Mouse (Mus musculus) embryonic facial prominence, embryonic 13.5 days (tissue): ENCODE measurements around the gene Eef1g. TPM values are rescaled to one million over a fixed set of nuclear protein-coding genes. Genes with fewer than 3 reads are reported as not detected.
"Not testable (repeated sequence)": the region's sequence is repeated elsewhere in the genome, so short reads cannot be mapped to it uniquely, and the experiment has no call there.

ENCODE experiments used
- ATAC-seq: fragments of 200-750 bp; cut with Nextera tagmentation; 2 replicates; pipeline ENCODE4 v1.8.0; 2017; ENCODE audit warnings: low read depth; ENCODE audit not compliant: insufficient number of reproducible peaks, insufficient read depth, low FRiP score, low TSS enrichment
- H3K27ac ChIP-seq: fragments of 300-500 bp; sonication (generic); 2 replicates; pipeline ENCODE4 v1.5.1; 2015; ENCODE audit warnings: moderate library complexity, mild to moderate bottlenecking, inconsistent platforms
- H3K27me3 ChIP-seq: fragments of 300-500 bp; sonication (generic); 2 replicates; pipeline ENCODE4 v1.6.1; 2015; ENCODE audit warnings: mild to moderate bottlenecking, inconsistent platforms
- H3K36me3 ChIP-seq: fragments of 300-500 bp; sonication (generic); 2 replicates; pipeline ENCODE4 v1.6.1; 2015; ENCODE audit warnings: mild to moderate bottlenecking, inconsistent platforms
- H3K4me1 ChIP-seq: fragments of 300-500 bp; sonication (generic); 2 replicates; pipeline ENCODE4 v1.6.1; 2015; ENCODE audit warnings: inconsistent platforms
- H3K4me2 ChIP-seq: fragments of 300-500 bp; sonication (generic); 2 replicates; pipeline ENCODE4 v1.6.1; 2015; ENCODE audit warnings: moderate library complexity, mild to moderate bottlenecking, inconsistent platforms
- H3K4me3 ChIP-seq: fragments of 300-500 bp; sonication (generic); 2 replicates; pipeline ENCODE4 v1.5.1; 2015; ENCODE audit warnings: mild to moderate bottlenecking, inconsistent platforms
- H3K9ac ChIP-seq: fragments of 300-500 bp; sonication (generic); 2 replicates; pipeline ENCODE4 v1.6.1; 2015; ENCODE audit warnings: mild to moderate bottlenecking, inconsistent platforms
- H3K9me3 ChIP-seq: fragments of 300-500 bp; sonication (generic); 2 replicates; pipeline ENCODE4 v1.6.1; 2016; ENCODE audit warnings: inconsistent platforms
- WGBS: fragments of 180-500 bp; shearing (Covaris S2); methylation state at CpG from one replicate; pipeline ENCODE4 v1.1.7; 2015; ENCODE audit warnings: mixed read lengths; 5-methylcytosine and 5-hydroxymethylcytosine counted together
- polyA plus RNA-seq: library from polyadenylated mRNA; unstranded; fragments of >200 nt; fragmentation: Nextera tagmentation; extraction: Ambion mirVana; gene quantifications from 2 replicates; pipeline ENCODE4 v1.2.1, GENCODE M21; 2015

Eef1g gene
- polyA plus RNA-seq, 1 experiment from 2014 or later, result 529 TPM

- no peak overlapping the region for H3K4me2 ChIP-seq
- no peak overlapping the region for H3K27ac ChIP-seq
- H3K9me3 ChIP-seq, result no peaks in the 10 kb centered on the region
- no peak overlapping the region for H3K4me3 ChIP-seq
- peaks cover 77% of the 10 kb centered on the region for H3K36me3 ChIP-seq
- no peak for ATAC-seq
- 87% methylated on average over 7 of the region's 7 CpGs for WGBS
- no peaks in the 10 kb centered on the region for H3K27me3 ChIP-seq
- H3K4me1 ChIP-seq, result peaks cover 28% of the 10 kb centered on the region
- H3K9ac ChIP-seq, result no peak overlapping the region
Measured at GRCm38 (mm10) chr19:8946929-8947328, 19.9 kb upstream of the Eef1g start.

DNA sequence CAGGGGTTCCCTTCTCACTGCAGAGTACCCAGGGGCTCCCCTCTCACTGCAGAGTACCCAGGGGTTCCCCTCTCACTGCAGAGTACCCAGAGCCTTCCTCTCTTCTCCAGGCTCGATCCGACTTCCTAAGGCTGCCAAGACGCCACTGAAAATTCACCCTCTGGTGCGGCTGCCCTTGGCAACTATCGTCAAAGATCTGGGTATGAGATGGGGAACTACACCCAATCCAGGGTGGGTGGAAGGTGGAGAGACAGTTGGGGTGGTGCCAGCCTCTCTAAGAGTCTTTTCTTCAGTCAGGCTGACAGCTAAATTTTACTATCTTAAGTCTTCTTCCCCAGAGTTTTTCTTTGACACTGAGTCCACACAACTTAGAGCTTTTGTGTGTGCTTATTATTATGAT is 16.7 kb upstream of the Eef1g start:
- WGBS, result 86% methylated on average over 5 of the region's 5 CpGs
- Histone ChIP-seq H3K4me1 (peaks cover 28% of the 10 kb centered on the region), H3K4me3 (no peak overlapping the region), H3K4me2 (no peak overlapping the region), H3K36me3 (peaks cover 75% of the 10 kb centered on the region), H3K9me3 (no peaks in the 10 kb centered on the region), H3K27me3 (no peaks in the 10 kb centered on the region), H3K9ac (no peak overlapping the region), H3K27ac (no peak overlapping the region)
- ATAC-seq, result no peak

GRCm38 (mm10) chr19:8952241-8952640 is 14.6 kb upstream of the Eef1g start:
- Histone ChIP-seq H3K36me3 (peaks cover 73% of the 10 kb centered on the region), H3K4me2 (no peak overlapping the region), H3K4me1 (peaks cover 26% of the 10 kb centered on the region), H3K27me3 (no peaks in the 10 kb centered on the region), H3K4me3 (no peak overlapping the region), H3K9ac (peak overlapping the region; percentile 72; the same call in 1 of the 2 replicates), H3K27ac (peak overlapping the region; percentile 86; the same call in 1 of the 2 replicates), H3K9me3 (no peaks in the 10 kb centered on the region)
- ATAC-seq, result no peak
- 92% methylated on average over 9 of the region's 9 CpGs for WGBS

- no peaks in the 10 kb centered on the region for H3K27me3 ChIP-seq
- peak within 1 kb of the TSS; percentile 86 for H3K27ac ChIP-seq
- peaks cover 26% of the 10 kb centered on the region for H3K4me1 ChIP-seq
- WGBS, result 3% methylated on average over 46 of the region's 46 CpGs
- H3K9ac ChIP-seq, result peak within 1 kb of the TSS; percentile 81
- H3K4me3 ChIP-seq, result peak within 1 kb of the TSS; percentile 83
- H3K9me3 ChIP-seq, result no peaks in the 10 kb centered on the region
- H3K36me3 ChIP-seq, result peaks cover 71% of the 10 kb centered on the region
- H3K4me2 ChIP-seq, result peak within 1 kb of the TSS; percentile 82
- ATAC-seq, result peak; percentile 90
Measured at GRCm38 (mm10) chr19:8953135-8954039, 13.5 kb upstream of the Eef1g start, which contains the start of gene Tut1. Gene Tut1 (plus strand): TSS chr19:8953847.

DNA sequence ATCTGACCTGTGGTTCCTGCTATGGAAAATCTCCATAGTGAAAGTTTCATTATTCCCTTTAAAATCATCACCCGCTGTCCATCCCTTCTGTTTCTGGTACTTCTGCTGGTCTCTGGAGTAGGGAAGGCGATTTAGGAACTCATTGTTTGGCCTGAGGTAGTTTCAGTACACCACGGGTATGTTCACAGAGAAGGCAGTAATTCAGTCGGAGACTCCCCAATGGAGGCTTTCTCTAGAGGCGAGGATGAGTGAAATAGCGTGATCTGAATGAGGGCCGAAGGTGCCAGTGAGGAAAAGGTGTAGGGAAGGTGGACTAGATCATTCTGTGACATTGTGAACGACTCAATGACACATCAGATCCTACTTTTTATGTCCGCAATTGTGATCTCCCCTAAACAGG is 12.7 kb upstream of the Eef1g start:
- no peaks in the 10 kb centered on the region for H3K9me3 ChIP-seq
- 5% methylated on average over 9 of the region's 9 CpGs for WGBS
- H3K36me3 ChIP-seq, result peaks cover 70% of the 10 kb centered on the region
- H3K27me3 ChIP-seq, result no peaks in the 10 kb centered on the region
- H3K9ac ChIP-seq, result peak overlapping the region; percentile 81
- no peak for ATAC-seq
- peaks cover 26% of the 10 kb centered on the region for H3K4me1 ChIP-seq
- peak overlapping the region; percentile 83 for H3K4me3 ChIP-seq
- H3K27ac ChIP-seq, result peak overlapping the region; percentile 86
- peak overlapping the region; percentile 82 for H3K4me2 ChIP-seq

DNA sequence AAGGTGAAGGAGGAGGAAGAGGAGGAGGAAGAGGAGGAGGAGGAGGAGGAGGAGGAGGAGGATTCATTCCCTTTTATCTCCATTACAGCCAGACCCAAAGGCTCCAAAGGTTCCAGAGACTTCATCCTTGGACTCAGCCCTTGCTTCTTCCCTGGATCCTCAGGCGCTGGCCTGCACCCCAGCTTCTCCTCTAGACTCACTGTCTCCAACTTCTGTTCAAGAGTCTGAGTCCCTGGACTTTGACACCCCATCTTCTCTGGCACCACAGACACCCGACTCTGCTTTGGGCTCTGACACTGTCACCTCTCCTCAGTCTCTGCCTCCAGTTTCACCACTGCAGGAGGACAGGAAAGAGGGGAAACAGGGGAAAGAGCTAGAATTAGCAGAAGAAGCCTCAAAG is 4.6 kb upstream of the Eef1g start:
- Histone ChIP-seq H3K4me1 (peaks cover 15% of the 10 kb centered on the region), H3K9ac (no peak overlapping the region), H3K4me3 (no peak overlapping the region), H3K27ac (no peak overlapping the region), H3K9me3 (no peaks in the 10 kb centered on the region), H3K27me3 (no peaks in the 10 kb centered on the region), H3K36me3 (peaks cover 87% of the 10 kb centered on the region), H3K4me2 (no peak overlapping the region)
- WGBS, result 81% methylated on average over 2 of the region's 2 CpGs
- no peak for ATAC-seq

- no peak for ATAC-seq
Measured at GRCm38 (mm10) chr19:8965075-8965474, 1.8 kb upstream of the Eef1g start.

DNA sequence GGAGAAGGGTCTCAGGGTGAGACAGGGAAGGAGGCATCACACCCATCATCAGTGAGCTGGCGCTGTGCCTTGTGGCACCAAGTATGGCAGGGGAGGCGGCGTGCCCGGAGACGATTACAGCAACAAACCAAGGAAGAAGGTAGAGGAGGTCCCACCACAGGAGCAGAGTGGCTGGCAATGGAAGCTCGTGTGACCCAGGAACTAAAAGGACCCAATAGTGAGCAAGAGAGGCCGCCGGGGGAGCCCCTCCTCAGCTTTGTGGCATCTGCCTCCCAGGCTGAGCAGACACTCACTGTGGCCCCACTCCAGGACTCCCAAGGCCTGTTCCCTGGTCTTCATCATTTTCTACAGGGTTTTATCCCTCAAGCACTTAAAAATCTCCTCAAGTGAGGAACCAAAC is 1.1 kb upstream of the Eef1g start:
- Histone ChIP-seq H3K27me3 (no peaks in the 10 kb centered on the region), H3K4me1 (peaks cover 26% of the 10 kb centered on the region), H3K36me3 (peaks cover 79% of the 10 kb centered on the region), H3K9ac (peak overlapping the region; percentile 77), H3K9me3 (no peaks in the 10 kb centered on the region), H3K27ac (peak overlapping the region; percentile 97), H3K4me3 (peak overlapping the region; percentile 84), H3K4me2 (peak overlapping the region; percentile 70)
- ATAC-seq, result no peak
- 68% methylated on average over 8 of the region's 8 CpGs for WGBS

More at GRCm38 (mm10) chr19:8965075-8965474, 1.8 kb upstream of the Eef1g start:
- Histone ChIP-seq H3K27me3 (no peaks in the 10 kb centered on the region), H3K9me3 (no peaks in the 10 kb centered on the region), H3K9ac (peak overlapping the region; percentile 77), H3K27ac (peak overlapping the region; percentile 97; the same call in 1 of the 2 replicates), H3K4me3 (no peak overlapping the region), H3K4me1 (peaks cover 26% of the 10 kb centered on the region), H3K4me2 (no peak overlapping the region), H3K36me3 (peaks cover 79% of the 10 kb centered on the region)
- WGBS, result 84% methylated on average over 11 of the region's 11 CpGs

GRCm38 (mm10) chr19:8966198-8966589 is 647 bp upstream of the Eef1g start:
- WGBS, result 39% methylated on average over 5 of the region's 5 CpGs
- ATAC-seq, result no peak

DNA sequence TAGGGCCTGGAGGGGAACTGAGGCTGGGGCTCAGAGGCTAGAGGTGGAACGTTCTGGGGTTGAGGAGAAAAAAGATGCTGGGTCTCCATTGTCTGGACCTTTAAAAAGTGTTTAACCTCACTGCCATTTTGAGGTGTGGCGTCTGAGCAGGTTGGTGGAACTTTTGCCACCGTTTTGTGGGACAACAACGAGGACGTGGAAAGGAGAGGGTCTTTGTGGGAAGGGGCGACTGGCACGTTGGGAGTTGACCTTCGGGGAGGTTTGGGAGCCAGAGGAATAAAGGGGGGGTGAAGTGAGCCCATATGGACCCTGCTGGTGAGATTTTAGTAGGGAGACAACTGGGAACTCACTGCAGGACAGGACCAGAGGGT is 517 bp downstream of the Eef1g start:
- Histone ChIP-seq H3K4me2 (peak overlapping the region; percentile 86), H3K9ac (peak overlapping the region; percentile 93), H3K27me3 (no peaks in the 10 kb centered on the region), H3K4me3 (peak overlapping the region; percentile 84), H3K4me1 (peaks cover 26% of the 10 kb centered on the region), H3K27ac (peak overlapping the region; percentile 85), H3K36me3 (peaks cover 80% of the 10 kb centered on the region), H3K9me3 (no peaks in the 10 kb centered on the region)
- ATAC-seq, result no peak
- 0% methylated on average over 8 of the region's 8 CpGs for WGBS

More at GRCm38 (mm10) chr19:8966198-8966589, 647 bp upstream of the Eef1g start:
- Histone ChIP-seq H3K36me3 (peaks cover 80% of the 10 kb centered on the region), H3K9ac (peak overlapping the region; percentile 77), H3K4me1 (peaks cover 26% of the 10 kb centered on the region), H3K27me3 (no peaks in the 10 kb centered on the region), H3K4me2 (peak overlapping the region; percentile 70), H3K9me3 (no peaks in the 10 kb centered on the region), H3K27ac (peak overlapping the region; percentile 97), H3K4me3 (peak overlapping the region; percentile 84)

GRCm38 (mm10) chr19:8967893-8968292 is 1.1 kb downstream of the Eef1g start:
- peaks cover 80% of the 10 kb centered on the region for H3K36me3 ChIP-seq
- 6% methylated on average over 9 of the region's 9 CpGs for WGBS

GRCm38 (mm10) chr19:8972491-8972890 is 5.7 kb downstream of the Eef1g start:
- not testable (repeated sequence) for H3K4me2 ChIP-seq, H3K27me3 ChIP-seq, H3K4me3 ChIP-seq, H3K9ac ChIP-seq, H3K9me3 ChIP-seq, H3K27ac ChIP-seq, ATAC-seq
- 86% methylated on average over 8 of the region's 8 CpGs for WGBS
- Histone ChIP-seq H3K36me3 (peaks cover 92% of the 10 kb centered on the region), H3K4me1 (peaks cover 26% of the 10 kb centered on the region)

More at GRCm38 (mm10) chr19:8967893-8968292, 1.1 kb downstream of the Eef1g start:
- H3K4me2 ChIP-seq, result peak overlapping the region; percentile 86
- peak overlapping the region; percentile 85 for H3K27ac ChIP-seq
- H3K9me3 ChIP-seq, result no peaks in the 10 kb centered on the region
- ATAC-seq, result no peak
- peaks cover 26% of the 10 kb centered on the region for H3K4me1 ChIP-seq
- H3K27me3 ChIP-seq, result no peaks in the 10 kb centered on the region
- peak overlapping the region; percentile 93 for H3K9ac ChIP-seq
- peak overlapping the region; percentile 84 for H3K4me3 ChIP-seq
